Mouse (Mus musculus): ENCODE data around the gene B3gnt2. TPM values are rescaled to one million over a fixed set of nuclear protein-coding genes. Genes with fewer than 3 reads are reported as not detected.

The B3gnt2 gene
- polyA plus RNA-seq, 1 experiment: 35.4 TPM

- Histone ChIP-seq H3K36me3 (ENCODE audit: control insufficient read depth, insufficient read depth, low read length) (no peaks in the 10 kb centered on the region), H3K27ac (ENCODE audit: control insufficient read depth, insufficient read depth, low read length) (no peak overlapping the region), H3K27me3 (ENCODE audit: control insufficient read depth, insufficient read depth, low read length) (no peaks in the 10 kb centered on the region), H3K4me1 (replicated peaks; ENCODE audit: control insufficient read depth, insufficient read depth, low read length) (peaks cover 16% of the 10 kb centered on the region), H3K4me3 (ENCODE audit: control insufficient read depth, insufficient read depth, low read length) (no peak overlapping the region)
- no peak for DNase-seq
- WGBS: 88% methylated on average over 1 of the region's 1 CpGs
- no peak for TF ChIP-seq CTCF (IDR thresholded peaks at IDR 0.05; ENCODE audit: borderline replicate concordance, control insufficient read depth, extremely low read depth, insufficient read depth, low read length, poor library complexity)
- no peak for TF ChIP-seq POLR2A (IDR thresholded peaks at IDR 0.05; ENCODE audit: control insufficient read depth, extremely low read depth, insufficient read depth, low read length, poor library complexity)
Measured at GRCm38 (mm10) chr11:22805171-22805570, 55.6 kb downstream of the B3gnt2 start.

DNA sequence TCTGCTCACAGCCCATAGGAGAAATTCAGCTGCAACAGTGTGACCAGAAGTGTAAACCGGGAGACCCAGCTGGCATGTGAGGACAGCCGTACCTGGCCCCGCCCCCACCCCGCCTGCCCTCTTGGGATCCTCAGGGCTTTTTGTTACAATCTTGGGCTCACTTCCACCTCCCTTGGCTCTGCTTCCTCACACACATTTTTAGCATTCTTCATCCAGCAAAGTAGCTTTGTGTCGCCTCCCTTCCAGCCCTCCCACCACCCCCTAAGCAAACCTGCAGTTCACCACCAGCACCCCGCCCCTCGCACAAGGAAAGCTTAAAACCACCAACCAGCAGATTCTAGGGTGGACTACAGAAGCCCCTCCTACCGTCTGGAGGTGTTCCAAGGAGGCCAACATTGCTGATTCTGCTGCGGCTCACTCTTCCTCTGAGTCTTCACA, 60.8 kb downstream of the B3gnt2 start:
- Histone ChIP-seq H3K27ac (ENCODE audit: control insufficient read depth, insufficient read depth, low read length) (no peak overlapping the region; the same call in 1 of the 2 replicates), H3K4me3 (ENCODE audit: control insufficient read depth, insufficient read depth, low read length) (no peak overlapping the region), H3K27me3 (ENCODE audit: control insufficient read depth, insufficient read depth, low read length) (no peaks in the 10 kb centered on the region), H3K36me3 (ENCODE audit: control insufficient read depth, insufficient read depth, low read length) (no peaks in the 10 kb centered on the region), H3K4me1 (replicated peaks; ENCODE audit: control insufficient read depth, insufficient read depth, low read length) (peaks cover 15% of the 10 kb centered on the region)
- WGBS: 15% methylated on average over 9 of the region's 9 CpGs
- TF ChIP-seq CTCF (IDR thresholded peaks at IDR 0.05; ENCODE audit: borderline replicate concordance, control insufficient read depth, extremely low read depth, insufficient read depth, low read length, poor library complexity) (no peak), POLR2A (IDR thresholded peaks at IDR 0.05; ENCODE audit: control insufficient read depth, extremely low read depth, insufficient read depth, low read length, poor library complexity) (no peak)
- no peak for DNase-seq

DNA sequence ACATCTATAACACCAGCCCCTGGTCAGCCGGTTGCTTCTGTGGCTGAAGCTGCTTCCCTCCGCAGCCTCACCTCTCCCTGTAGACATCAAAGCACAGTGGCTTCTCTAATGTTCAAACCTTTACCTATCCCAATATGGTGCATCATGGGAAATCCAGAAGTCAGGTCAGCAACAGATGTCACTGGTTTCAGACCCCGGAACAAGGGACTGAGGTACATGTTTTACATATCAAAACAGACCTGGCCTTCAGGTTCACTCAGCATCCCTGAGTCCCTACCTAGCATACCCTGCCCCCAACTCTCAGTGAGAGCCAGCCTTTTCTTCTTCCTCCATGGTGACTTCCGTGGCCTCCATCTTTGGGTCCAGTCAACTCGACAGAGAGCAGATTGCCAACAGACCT, 61.8 kb downstream of the B3gnt2 start:
- Histone ChIP-seq H3K27ac (ENCODE audit: control insufficient read depth, insufficient read depth, low read length) (no peak overlapping the region), H3K36me3 (ENCODE audit: control insufficient read depth, insufficient read depth, low read length) (no peaks in the 10 kb centered on the region), H3K4me1 (replicated peaks; ENCODE audit: control insufficient read depth, insufficient read depth, low read length) (peaks cover 15% of the 10 kb centered on the region), H3K27me3 (ENCODE audit: control insufficient read depth, insufficient read depth, low read length) (no peaks in the 10 kb centered on the region), H3K4me3 (ENCODE audit: control insufficient read depth, insufficient read depth, low read length) (no peak overlapping the region)
- DNase-seq: no peak
- WGBS: 92% methylated on average over 5 of the region's 5 CpGs
- TF ChIP-seq POLR2A (IDR thresholded peaks at IDR 0.05; ENCODE audit: control insufficient read depth, extremely low read depth, insufficient read depth, low read length, poor library complexity) (no peak), CTCF (IDR thresholded peaks at IDR 0.05; ENCODE audit: borderline replicate concordance, control insufficient read depth, extremely low read depth, insufficient read depth, low read length, poor library complexity) (no peak)

- H3K27ac ChIP-seq (ENCODE audit: control insufficient read depth, insufficient read depth, low read length): no peak overlapping the region
- H3K4me1 ChIP-seq (replicated peaks; ENCODE audit: control insufficient read depth, insufficient read depth, low read length): peaks cover 7% of the 10 kb centered on the region
- H3K36me3 ChIP-seq (ENCODE audit: control insufficient read depth, insufficient read depth, low read length): no peaks in the 10 kb centered on the region
- no peak overlapping the region for H3K4me3 ChIP-seq (ENCODE audit: control insufficient read depth, insufficient read depth, low read length)
- DNase-seq: no peak
- no peaks in the 10 kb centered on the region for H3K27me3 ChIP-seq (ENCODE audit: control insufficient read depth, insufficient read depth, low read length)
- 97% methylated on average over 1 of the region's 1 CpGs for WGBS
- TF ChIP-seq CTCF (IDR thresholded peaks at IDR 0.05; ENCODE audit: borderline replicate concordance, control insufficient read depth, extremely low read depth, insufficient read depth, low read length, poor library complexity): no peak
- no peak for TF ChIP-seq POLR2A (IDR thresholded peaks at IDR 0.05; ENCODE audit: control insufficient read depth, extremely low read depth, insufficient read depth, low read length, poor library complexity)
Measured at GRCm38 (mm10) chr11:22794734-22795133, 66.0 kb downstream of the B3gnt2 start.

- DNase-seq: no peak
- Histone ChIP-seq H3K27me3 (ENCODE audit: control insufficient read depth, insufficient read depth, low read length) (no peaks in the 10 kb centered on the region), H3K4me1 (replicated peaks; ENCODE audit: control insufficient read depth, insufficient read depth, low read length) (no peaks in the 10 kb centered on the region), H3K27ac (ENCODE audit: control insufficient read depth, insufficient read depth, low read length) (no peak overlapping the region), H3K4me3 (ENCODE audit: control insufficient read depth, insufficient read depth, low read length) (no peak overlapping the region), H3K36me3 (ENCODE audit: control insufficient read depth, insufficient read depth, low read length) (no peaks in the 10 kb centered on the region)
- TF ChIP-seq POLR2A (IDR thresholded peaks at IDR 0.05; ENCODE audit: control insufficient read depth, extremely low read depth, insufficient read depth, low read length, poor library complexity) (no peak), CTCF (IDR thresholded peaks at IDR 0.05; ENCODE audit: borderline replicate concordance, control insufficient read depth, extremely low read depth, insufficient read depth, low read length, poor library complexity) (no peak)
- WGBS: 97% methylated on average over 1 of the region's 1 CpGs
Measured at GRCm38 (mm10) chr11:22793881-22794203, 66.9 kb downstream of the B3gnt2 start.

DNA sequence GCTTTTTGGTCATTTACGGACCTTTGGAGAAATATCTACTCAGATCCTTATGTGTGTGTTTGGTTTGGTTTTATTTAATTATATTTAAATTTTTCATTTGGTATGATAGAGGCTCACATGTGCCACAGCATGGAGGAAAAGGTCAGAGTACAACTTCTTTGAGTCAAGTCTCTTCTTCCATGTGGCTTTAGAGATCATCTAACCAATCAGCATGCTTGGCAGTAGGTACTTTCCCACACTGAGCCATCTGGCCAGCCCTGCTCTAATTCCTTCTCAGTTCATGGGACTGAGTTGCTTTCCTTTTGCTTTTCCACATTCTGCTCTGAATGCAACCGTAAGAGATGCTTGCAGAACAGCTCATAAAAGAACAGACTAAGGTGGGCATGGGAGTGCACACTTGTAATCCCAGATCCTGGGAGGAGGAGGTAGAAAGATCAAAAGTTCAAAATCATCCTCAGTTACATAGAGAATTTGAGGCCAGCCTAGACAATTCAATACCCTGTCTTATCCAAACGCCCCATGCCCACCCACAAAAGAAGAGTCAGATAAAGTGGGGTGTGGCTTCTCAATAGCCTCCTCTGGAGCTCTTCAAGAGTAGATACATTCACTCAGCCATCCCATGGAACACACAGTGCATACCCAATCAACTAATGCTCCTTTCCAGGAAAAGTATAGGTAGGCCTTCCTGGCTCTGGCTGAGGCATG, 67.4 kb downstream of the B3gnt2 start:
- whole genome bisulfite sequencing: 92% methylated on average over 3 of the region's 3 CpGs
- Histone ChIP-seq H3K36me3 (ENCODE audit: control insufficient read depth, insufficient read depth, low read length) (no peaks in the 10 kb centered on the region), H3K27me3 (ENCODE audit: control insufficient read depth, insufficient read depth, low read length) (no peaks in the 10 kb centered on the region), H3K4me3 (ENCODE audit: control insufficient read depth, insufficient read depth, low read length) (no peak overlapping the region), H3K27ac (ENCODE audit: control insufficient read depth, insufficient read depth, low read length) (no peak overlapping the region), H3K4me1 (replicated peaks; ENCODE audit: control insufficient read depth, insufficient read depth, low read length) (no peaks in the 10 kb centered on the region)
- TF ChIP-seq POLR2A (IDR thresholded peaks at IDR 0.05; ENCODE audit: control insufficient read depth, extremely low read depth, insufficient read depth, low read length, poor library complexity) (no peak), CTCF (IDR thresholded peaks at IDR 0.05; ENCODE audit: borderline replicate concordance, control insufficient read depth, extremely low read depth, insufficient read depth, low read length, poor library complexity) (no peak)
- no peak for DNase-seq

DNA sequence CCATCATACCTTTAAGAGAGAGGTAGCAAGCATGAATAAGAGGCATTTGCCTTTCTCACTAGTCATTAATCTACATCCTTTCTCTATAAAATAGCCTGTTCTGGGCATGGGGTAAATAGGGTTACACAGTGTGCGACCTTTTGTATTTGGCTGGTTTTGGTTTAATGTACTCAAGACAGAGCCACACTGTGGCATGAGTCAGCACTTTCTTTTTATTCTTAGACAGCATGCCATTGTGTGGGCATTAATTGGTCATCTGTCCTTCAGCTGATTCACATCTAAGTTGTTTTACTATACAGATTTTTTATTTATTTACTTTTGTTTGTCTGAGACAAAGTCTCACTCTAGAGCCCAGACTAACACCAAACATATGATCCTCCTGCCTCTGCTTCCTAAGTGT, 68.6 kb downstream of the B3gnt2 start:
- no peak for DNase-seq
- H3K4me1 ChIP-seq (replicated peaks; ENCODE audit: control insufficient read depth, insufficient read depth, low read length): no peaks in the 10 kb centered on the region
- no peaks in the 10 kb centered on the region for H3K27me3 ChIP-seq (ENCODE audit: control insufficient read depth, insufficient read depth, low read length)
- no peak overlapping the region for H3K27ac ChIP-seq (ENCODE audit: control insufficient read depth, insufficient read depth, low read length)
- TF ChIP-seq POLR2A (IDR thresholded peaks at IDR 0.05; ENCODE audit: control insufficient read depth, extremely low read depth, insufficient read depth, low read length, poor library complexity): no peak
- 98% methylated on average over 1 of the region's 1 CpGs for WGBS
- no peak overlapping the region for H3K4me3 ChIP-seq (ENCODE audit: control insufficient read depth, insufficient read depth, low read length)
- no peaks in the 10 kb centered on the region for H3K36me3 ChIP-seq (ENCODE audit: control insufficient read depth, insufficient read depth, low read length)

Measured in thymus, adult 2 months (tissue).